Mouse (Mus musculus) inflammation-experienced regulatory T-cells, adult 6 months (primary cell): ENCODE results near the gene Rabgap1l. TPM values are rescaled to one million over a fixed set of nuclear protein-coding genes. Genes with fewer than 3 reads are reported as not detected.

ENCODE experiments used
- ATAC-seq: one replicate; pipeline ENCODE4 v1.8.0; 2017
- polyA plus RNA-seq, 3 experiments: library from polyadenylated mRNA; unstranded; fragments of 100-300 nt; shearing (Covaris generic); gene quantifications; one replicate each; pipeline ENCODE4 v1.2.1; 2017

The Rabgap1l gene
- polyA plus RNA-seq, 3 experiments from 2014 or later: 237 to 400 (median 301) TPM

- ATAC-seq: no peak
Observed at GRCm38 (mm10) chr1:160373306-160373705, 419.7 kb downstream of the Rabgap1l start.

- no peak for ATAC-seq
Observed at GRCm38 (mm10) chr1:160371696-160372095, 421.3 kb downstream of the Rabgap1l start.

- ATAC-seq: no peak
Observed at GRCm38 (mm10) chr1:160370552-160370951, 422.5 kb downstream of the Rabgap1l start.

- ATAC-seq: no peak
Observed at GRCm38 (mm10) chr1:160366615-160367014, 426.4 kb downstream of the Rabgap1l start.

GRCm38 (mm10) chr1:160357268-160357667, 435.7 kb downstream of the Rabgap1l start:
- no peak for ATAC-seq

- no peak for ATAC-seq
Observed at GRCm38 (mm10) chr1:160353732-160354455, 439.1 kb downstream of the Rabgap1l start.

- no peak for ATAC-seq
Observed at GRCm38 (mm10) chr1:160352309-160352708, 440.7 kb downstream of the Rabgap1l start.

GRCm38 (mm10) chr1:160351880-160352234, 441.2 kb downstream of the Rabgap1l start:
- no peak for ATAC-seq

- ATAC-seq: no peak
Observed at GRCm38 (mm10) chr1:160351146-160351879, 441.7 kb downstream of the Rabgap1l start.

- ATAC-seq: peak; percentile 69
Observed at GRCm38 (mm10) chr1:160340653-160341052, 452.4 kb downstream of the Rabgap1l start.

- ATAC-seq: no peak
Observed at GRCm38 (mm10) chr1:160339374-160339773, 453.6 kb downstream of the Rabgap1l start.

GRCm38 (mm10) chr1:160334791-160335190, 458.2 kb downstream of the Rabgap1l start:
- ATAC-seq: no peak

GRCm38 (mm10) chr1:160330828-160331227, 462.2 kb downstream of the Rabgap1l start:
- ATAC-seq: no peak

- no peak for ATAC-seq
Observed at GRCm38 (mm10) chr1:160330222-160330621, 462.8 kb downstream of the Rabgap1l start.

GRCm38 (mm10) chr1:160329788-160330187, 463.2 kb downstream of the Rabgap1l start:
- no peak for ATAC-seq

- ATAC-seq: no peak
Observed at GRCm38 (mm10) chr1:160327531-160327930, 465.5 kb downstream of the Rabgap1l start.

GRCm38 (mm10) chr1:160325542-160325941, 467.5 kb downstream of the Rabgap1l start:
- no peak for ATAC-seq

GRCm38 (mm10) chr1:160320690-160321089, 472.3 kb downstream of the Rabgap1l start:
- no peak for ATAC-seq

GRCm38 (mm10) chr1:160318057-160318725, 474.8 kb downstream of the Rabgap1l start:
- ATAC-seq: no peak

- ATAC-seq: peak; percentile 38
Observed at GRCm38 (mm10) chr1:160316239-160316638, 476.8 kb downstream of the Rabgap1l start.

GRCm38 (mm10) chr1:160312658-160313057, 480.4 kb downstream of the Rabgap1l start:
- no peak for ATAC-seq

GRCm38 (mm10) chr1:160311861-160312260, 481.1 kb downstream of the Rabgap1l start:
- no peak for ATAC-seq

- ATAC-seq: no peak
Observed at GRCm38 (mm10) chr1:160309951-160310350, 483.1 kb downstream of the Rabgap1l start.
